Mouse (Mus musculus) liver, adult 2 months (tissue): ENCODE results near the gene Fndc8. TPM values are rescaled to one million over a fixed set of nuclear protein-coding genes. Genes with fewer than 3 reads are reported as not detected.

Experiments used
- DNase-seq: peaks from one replicate; pipeline ENCODE4 v3.0.0-alpha.2; 2011; ENCODE audit warnings: low read depth, low spot score; ENCODE audit errors: extremely low read depth
- H3K27ac ChIP-seq: fragments of 200-500 bp; replicated peaks from 2 replicates; pipeline ENCODE4 v1.5.1; 2012; ENCODE audit warnings: low read depth, mild to moderate bottlenecking, control low read depth, inconsistent platforms, low read length; ENCODE audit not compliant: insufficient read depth
- H3K27me3 ChIP-seq: fragments of 200-500 bp; 2 replicates; pipeline ENCODE4 v1.6.1; 2012; ENCODE audit warnings: mild to moderate bottlenecking, moderate library complexity, low read length, inconsistent platforms; ENCODE audit not compliant: control insufficient read depth, insufficient read depth
- H3K36me3 ChIP-seq: fragments of 200-500 bp; 2 replicates; pipeline ENCODE4 v1.6.1; 2012; ENCODE audit warnings: low read length, inconsistent platforms; ENCODE audit not compliant: control insufficient read depth, insufficient read depth
- H3K4me1 ChIP-seq: fragments of 200-500 bp; 2 replicates; pipeline ENCODE4 v1.6.1; 2011; ENCODE audit warnings: low read length; ENCODE audit not compliant: control insufficient read depth, insufficient read depth
- H3K4me3 ChIP-seq: fragments of 200-500 bp; 2 replicates; pipeline ENCODE4 v1.5.1; 2011; ENCODE audit warnings: low read depth, mild to moderate bottlenecking, control low read depth, low read length, moderate library complexity; ENCODE audit not compliant: insufficient read depth
- H3K79me2 ChIP-seq: fragments of 200-500 bp; 2 replicates; pipeline ENCODE4 v1.6.1; 2012; ENCODE audit warnings: inconsistent platforms, mild to moderate bottlenecking, low read length, moderate library complexity; ENCODE audit not compliant: control insufficient read depth, insufficient read depth
- H3K9ac ChIP-seq: fragments of 200-500 bp; 2 replicates; pipeline ENCODE4 v1.6.1; 2012; ENCODE audit warnings: low read depth, mild to moderate bottlenecking, control low read depth, inconsistent platforms, low read length
- CTCF ChIP-seq: fragments of 200-500 bp; IDR thresholded peaks from 2 replicates; pipeline ENCODE4 v1.5.1; 2011; ENCODE audit warnings: low read depth, low read length, control low read depth
- POLR2A ChIP-seq: fragments of 200-500 bp; IDR thresholded peaks from 2 replicates; pipeline ENCODE4 v1.6.1; 2011; ENCODE audit warnings: low read length, control low read depth; ENCODE audit not compliant: insufficient read depth; ENCODE audit errors: extremely low read depth
- WGBS: fragments of 180-500 bp; shearing (Covaris S2); methylation state at CpG from one replicate; pipeline ENCODE4 v1.1.7; 2018; 5-methylcytosine and 5-hydroxymethylcytosine counted together
- polyA plus RNA-seq: library from polyadenylated mRNA; depleted of rRNA; stranded (reverse); fragments of >200 nt; gene quantifications from 2 replicates; pipeline ENCODE4 v1.2.3, GENCODE M21; 2012; rRNA removed
- total RNA-seq: library from RNA; depleted of rRNA; stranded (reverse); fragments of >200 nt; gene quantifications from 2 replicates; pipeline ENCODE4 v1.2.3, GENCODE M21; 2014; rRNA removed

Gene Fndc8
- total and polyA plus RNA-seq, 2 experiments = not detected

DNA sequence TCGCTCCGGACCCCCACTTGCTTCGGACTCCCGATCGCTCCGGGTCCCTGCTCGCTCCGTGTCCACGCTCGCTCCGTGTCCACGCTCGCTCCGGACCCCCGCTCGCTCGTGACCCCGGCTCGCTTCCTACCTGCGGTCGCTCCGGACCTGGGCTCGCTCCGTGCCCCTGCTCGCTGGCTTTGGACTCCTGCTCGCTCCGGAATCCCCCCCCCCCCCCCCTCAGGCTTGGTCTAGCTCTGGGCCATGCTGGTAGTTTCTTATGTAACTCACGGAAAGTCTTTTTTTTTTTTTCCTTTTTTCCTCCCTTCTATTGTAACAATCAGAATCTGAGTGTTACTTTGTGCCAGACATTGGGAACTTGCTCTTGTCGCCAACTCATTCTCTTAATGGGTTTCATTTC, 41.3 kb downstream of the Fndc8 start:
- H3K27ac ChIP-seq = no peak overlapping the region
- H3K27me3 ChIP-seq = peaks cover 17% of the 10 kb centered on the region
- WGBS = 4% methylated on average over 29 of the region's 29 CpGs

DNA sequence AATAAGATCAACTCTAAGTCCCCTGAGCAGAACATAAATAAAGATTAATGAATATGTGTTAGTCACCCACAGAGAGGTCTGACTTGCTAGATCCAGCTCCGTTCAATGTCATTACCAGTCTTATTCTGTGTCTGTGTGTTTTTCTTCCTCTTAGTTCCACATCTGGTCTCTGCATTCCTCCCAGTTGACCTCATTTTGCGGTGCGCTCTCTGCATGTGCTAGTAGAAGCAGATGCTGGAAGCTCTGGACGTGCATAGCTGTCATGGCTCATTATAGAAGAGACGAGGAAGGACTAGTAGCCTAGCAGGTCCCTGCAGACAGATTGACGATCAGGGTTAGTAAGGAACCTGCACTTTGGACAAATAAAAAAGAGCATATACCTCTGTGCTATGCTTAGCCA, 51.4 kb downstream of the Fndc8 start:
- Histone ChIP-seq H3K27ac (no peak overlapping the region), H3K9ac (no peak overlapping the region), H3K4me3 (no peak overlapping the region), H3K4me1 (no peaks in the 10 kb centered on the region), H3K36me3 (no peaks in the 10 kb centered on the region), H3K27me3 (no peaks in the 10 kb centered on the region), H3K79me2 (no peaks in the 10 kb centered on the region)
- no peak for DNase-seq
- no peak for TF ChIP-seq CTCF
- WGBS = 72% methylated on average over 6 of the region's 6 CpGs

More for the DNA sequence above, 41.3 kb downstream of the Fndc8 start:
- no peak for DNase-seq
- Histone ChIP-seq H3K4me3 (peak overlapping the region; percentile 46; the same call in 1 of the 2 replicates), H3K79me2 (no peaks in the 10 kb centered on the region), H3K9ac (peak overlapping the region; percentile 29; the same call in 1 of the 2 replicates), H3K36me3 (no peaks in the 10 kb centered on the region), H3K4me1 (peaks cover 8% of the 10 kb centered on the region)
- TF ChIP-seq POLR2A = no peak
- no peak for TF ChIP-seq CTCF

DNA sequence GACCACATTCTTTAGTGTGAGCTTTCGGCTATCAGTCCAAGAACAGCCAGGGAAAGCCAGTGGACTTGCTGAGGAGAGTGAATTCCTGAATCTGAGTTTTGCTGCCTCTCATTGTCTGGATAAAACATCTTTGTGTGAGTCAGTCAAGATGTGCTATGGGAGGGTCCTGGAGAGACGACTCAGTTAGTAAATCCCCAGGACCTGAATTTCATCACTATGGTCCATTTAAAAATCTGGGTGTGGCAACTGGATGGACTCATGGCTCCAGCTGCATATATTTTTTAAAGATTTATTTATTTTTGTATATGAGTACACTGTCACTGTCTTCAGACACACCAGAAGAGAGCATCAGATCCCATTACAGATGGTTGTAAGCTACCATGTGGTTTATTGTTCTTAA, 53.7 kb downstream of the Fndc8 start:
- no peaks in the 10 kb centered on the region for H3K79me2 ChIP-seq
- H3K4me1 ChIP-seq = no peaks in the 10 kb centered on the region
- H3K4me3 ChIP-seq = no peak overlapping the region
- no peaks in the 10 kb centered on the region for H3K36me3 ChIP-seq
- no peak for TF ChIP-seq POLR2A
- no peak for TF ChIP-seq CTCF
- no peak for DNase-seq
- H3K27ac ChIP-seq = no peak overlapping the region
- no peak overlapping the region for H3K9ac ChIP-seq
- 42% methylated on average over 2 of the region's 2 CpGs for WGBS
- H3K27me3 ChIP-seq = no peaks in the 10 kb centered on the region

DNA sequence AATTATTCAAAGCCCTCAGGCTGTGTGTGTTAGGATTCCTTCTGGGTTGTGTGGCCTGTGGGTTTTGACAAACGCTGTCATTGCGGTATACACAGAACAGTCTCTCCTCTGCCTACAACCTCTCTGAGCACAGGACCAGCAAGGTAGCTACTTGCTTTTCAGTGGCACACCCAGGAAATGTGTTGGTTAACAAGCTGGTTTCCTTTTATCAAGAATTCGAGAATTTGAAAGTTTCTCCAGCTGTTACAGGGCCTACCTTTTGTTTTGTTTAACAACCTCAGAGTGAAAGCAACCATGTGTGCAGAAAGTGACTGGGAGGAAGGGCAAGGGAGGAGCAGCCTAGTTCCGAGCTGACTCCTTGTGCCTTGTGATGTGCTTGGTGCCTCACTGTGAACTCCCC, 55.5 kb downstream of the Fndc8 start:
- WGBS = 63% methylated on average over 4 of the region's 4 CpGs
- H3K27ac ChIP-seq = no peak overlapping the region
- H3K4me1 ChIP-seq = no peaks in the 10 kb centered on the region
- no peaks in the 10 kb centered on the region; the same call in 1 of the 2 replicates for H3K27me3 ChIP-seq
- TF ChIP-seq POLR2A (no peak), CTCF (no peak)
- H3K79me2 ChIP-seq = no peaks in the 10 kb centered on the region
- no peak overlapping the region for H3K9ac ChIP-seq
- no peak overlapping the region for H3K4me3 ChIP-seq
- DNase-seq = no peak
- no peaks in the 10 kb centered on the region for H3K36me3 ChIP-seq

DNA sequence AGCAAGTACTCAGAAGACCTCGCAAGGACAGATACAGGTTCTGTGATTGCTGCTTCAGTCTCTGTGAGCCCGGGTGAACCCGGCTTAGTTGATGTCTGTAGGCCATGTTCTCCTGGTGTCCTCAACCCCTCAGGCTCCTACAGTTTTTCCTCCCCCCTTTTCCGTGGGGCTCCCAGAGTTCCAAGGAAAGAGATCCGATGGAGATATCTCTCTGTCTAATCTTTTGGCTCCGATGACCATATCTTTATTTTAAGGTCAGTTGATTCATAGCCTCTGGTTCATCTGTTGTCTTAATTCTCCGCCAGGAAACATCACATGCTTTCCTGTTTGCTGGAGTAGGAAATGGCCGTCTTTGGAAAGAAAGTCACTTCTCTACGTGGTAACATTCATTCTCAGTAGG, 57.1 kb downstream of the Fndc8 start:
- 75% methylated on average over 9 of the region's 9 CpGs for WGBS
- H3K4me1 ChIP-seq = no peaks in the 10 kb centered on the region
- H3K27ac ChIP-seq = peak overlapping the region; percentile 79
- H3K36me3 ChIP-seq = no peaks in the 10 kb centered on the region
- H3K4me3 ChIP-seq = no peak overlapping the region
- no peak for TF ChIP-seq CTCF
- TF ChIP-seq POLR2A = no peak
- H3K79me2 ChIP-seq = no peaks in the 10 kb centered on the region
- DNase-seq = no peak
- H3K27me3 ChIP-seq = no peaks in the 10 kb centered on the region; the same call in 1 of the 2 replicates
- H3K9ac ChIP-seq = no peak overlapping the region

Other genes with a start within 250 kb of the Fndc8 start
- 0.87 and 1.2 TPM in 2 replicates for gene Cct6b, start 127.8 kb upstream of the Fndc8 start, total RNA-seq
- 0.07 and 0.16 TPM in 2 replicates for gene Cct6b, start 127.8 kb upstream of the Fndc8 start, polyA plus RNA-seq
- 7.8 and 9.1 TPM in 2 replicates for gene Zfp830, start 127.8 kb upstream of the Fndc8 start, total RNA-seq
- gene Zfp830, start 127.8 kb upstream of the Fndc8 start, polyA plus RNA-seq = 4.3 TPM in 2 replicates
- gene Lig3, start 111.0 kb upstream of the Fndc8 start, total RNA-seq = 15.4 TPM in 2 replicates
- gene Lig3, start 111.0 kb upstream of the Fndc8 start, polyA plus RNA-seq = 6.1 and 8.0 TPM in 2 replicates
- 10.6 and 12.5 TPM in 2 replicates for gene Rffl, start 20.9 kb upstream of the Fndc8 start, total RNA-seq
- 11.7 and 12.7 TPM in 2 replicates for gene Rffl, start 20.9 kb upstream of the Fndc8 start, polyA plus RNA-seq
- gene Rad51d, start 1.5 kb upstream of the Fndc8 start, total RNA-seq = 4.0 and 5.0 TPM in 2 replicates
- 8.1 and 9.0 TPM in 2 replicates for gene Rad51d, start 1.5 kb upstream of the Fndc8 start, polyA plus RNA-seq
- 2.3 and 2.6 TPM in 2 replicates for gene Nle1, start 16.3 kb downstream of the Fndc8 start, total RNA-seq
- 11.0 and 15.6 TPM in 2 replicates for gene Nle1, start 16.3 kb downstream of the Fndc8 start, polyA plus RNA-seq
- 0.46 and 0.81 TPM in 2 replicates for gene Unc45b, start 18.4 kb downstream of the Fndc8 start, total RNA-seq
- gene Unc45b, start 18.4 kb downstream of the Fndc8 start, polyA plus RNA-seq = 0.32 TPM in 2 replicates
- gene Slfn5, start 59.2 kb downstream of the Fndc8 start, total RNA-seq = 9.5 and 12.0 TPM in 2 replicates
- 0.83 and 1.3 TPM in 2 replicates for gene Slfn5, start 59.2 kb downstream of the Fndc8 start, polyA plus RNA-seq
- gene Slfn9, start 99.7 kb downstream of the Fndc8 start, total RNA-seq = 2.7 and 3.1 TPM in 2 replicates
- 0.20 and 0.25 TPM in 2 replicates for gene Slfn9, start 99.7 kb downstream of the Fndc8 start, polyA plus RNA-seq
- gene Slfn8, start 128.7 kb downstream of the Fndc8 start, total RNA-seq = 2.6 and 4.4 TPM in 2 replicates
- 0.30 and 0.50 TPM in 2 replicates for gene Slfn8, start 128.7 kb downstream of the Fndc8 start, polyA plus RNA-seq
- 5.6 and 8.7 TPM in 2 replicates for gene Slfn2, start 173.0 kb downstream of the Fndc8 start, total RNA-seq
- gene Slfn2, start 173.0 kb downstream of the Fndc8 start, polyA plus RNA-seq = 0.95 and 1.5 TPM in 2 replicates
- 0.27 and 0.74 TPM in 2 replicates for gene Slfn1, start 224.7 kb downstream of the Fndc8 start, total RNA-seq
- gene Slfn1, start 224.7 kb downstream of the Fndc8 start, polyA plus RNA-seq = 0.19 and 0.38 TPM in 2 replicates